Mouse (Mus musculus): ENCODE data around the gene Acp7. TPM values are rescaled to one million over a fixed set of nuclear protein-coding genes. Genes with fewer than 3 reads are reported as not detected.

Gene Acp7
- polyA plus RNA-seq, 1 experiment from 2014 or later, result not detected

Small RNAs within 50 kb of the gene (microRNA-seq; reads per million reads assigned to microRNA genes)
- gene Mir7049, result 0.74 reads per million

Other genes starting within 250 kb of the Acp7 start
- 35.7 and 45.4 TPM in 2 replicates for gene Med29, start 238.6 kb downstream of the Acp7 start, polyA plus RNA-seq (2015; fragmentation: Nextera tagmentation; extraction: Ambion mirVana)
- 99.8 and 103 TPM in 2 replicates for gene Paf1, start 238.4 kb downstream of the Acp7 start, polyA plus RNA-seq (2015; fragmentation: Nextera tagmentation; extraction: Ambion mirVana)
- gene Gmfg, start 193.9 kb downstream of the Acp7 start, polyA plus RNA-seq (2015; fragmentation: Nextera tagmentation; extraction: Ambion mirVana), result 5.3 and 6.0 TPM in 2 replicates
- gene Lrfn1, start 179.4 kb downstream of the Acp7 start, polyA plus RNA-seq (2015; fragmentation: Nextera tagmentation; extraction: Ambion mirVana), result 14.1 and 15.2 TPM in 2 replicates
- not detected in 2 replicates for gene Ifnl2, start 120.9 kb downstream of the Acp7 start, polyA plus RNA-seq (2015; fragmentation: Nextera tagmentation; extraction: Ambion mirVana)
- not detected in 2 replicates for gene Ifnl3, start 108.5 kb downstream of the Acp7 start, polyA plus RNA-seq (2015; fragmentation: Nextera tagmentation; extraction: Ambion mirVana)
- gene Sycn, start 90.4 kb downstream of the Acp7 start, polyA plus RNA-seq (2015; fragmentation: Nextera tagmentation; extraction: Ambion mirVana), result not detected in 2 replicates
- not detected in 2 replicates for gene Nccrp1, start 84.1 kb downstream of the Acp7 start, polyA plus RNA-seq (2015; fragmentation: Nextera tagmentation; extraction: Ambion mirVana)
- gene Samd4b, start 33.2 kb downstream of the Acp7 start, polyA plus RNA-seq (2015; fragmentation: Nextera tagmentation; extraction: Ambion mirVana), result 25.6 and 26.9 TPM in 2 replicates
- 20.1 and 20.2 TPM in 2 replicates for gene Pak4, start 33.1 kb downstream of the Acp7 start, polyA plus RNA-seq (2015; fragmentation: Nextera tagmentation; extraction: Ambion mirVana)
- 4.8 and 6.5 TPM in 2 replicates for gene Fbxo27, start 61.5 kb upstream of the Acp7 start, polyA plus RNA-seq (2015; fragmentation: Nextera tagmentation; extraction: Ambion mirVana)
- gene Fbxo17, start 85.5 kb upstream of the Acp7 start, polyA plus RNA-seq (2015; fragmentation: Nextera tagmentation; extraction: Ambion mirVana), result 6.3 and 7.1 TPM in 2 replicates
- 115 and 122 TPM in 2 replicates for gene Mrps12, start 110.5 kb upstream of the Acp7 start, polyA plus RNA-seq (2015; fragmentation: Nextera tagmentation; extraction: Ambion mirVana)
- gene Sars2, start 110.7 kb upstream of the Acp7 start, polyA plus RNA-seq (2015; fragmentation: Nextera tagmentation; extraction: Ambion mirVana), result 23.0 and 24.6 TPM in 2 replicates
- 7.3 and 8.7 TPM in 2 replicates for gene Ccer2, start 124.8 kb upstream of the Acp7 start, polyA plus RNA-seq (2015; fragmentation: Nextera tagmentation; extraction: Ambion mirVana)
- gene Sirt2, start 135.4 kb upstream of the Acp7 start, polyA plus RNA-seq (2015; fragmentation: Nextera tagmentation; extraction: Ambion mirVana), result 101 and 104 TPM in 2 replicates
- 63.4 and 67.7 TPM in 2 replicates for gene Nfkbib, start 136.2 kb upstream of the Acp7 start, polyA plus RNA-seq (2015; fragmentation: Nextera tagmentation; extraction: Ambion mirVana)
- gene Rinl, start 157.6 kb upstream of the Acp7 start, polyA plus RNA-seq (2015; fragmentation: Nextera tagmentation; extraction: Ambion mirVana), result 1.7 and 2.6 TPM in 2 replicates
- 214 and 237 TPM in 2 replicates for gene Hnrnpl, start 177.2 kb upstream of the Acp7 start, polyA plus RNA-seq (2015; fragmentation: Nextera tagmentation; extraction: Ambion mirVana)
- gene Ech1, start 193.9 kb upstream of the Acp7 start, polyA plus RNA-seq (2015; fragmentation: Nextera tagmentation; extraction: Ambion mirVana), result 88.7 and 98.1 TPM in 2 replicates
- 5.0 and 6.2 TPM in 2 replicates for gene Lgals4, start 202.5 kb upstream of the Acp7 start, polyA plus RNA-seq (2015; fragmentation: Nextera tagmentation; extraction: Ambion mirVana)
- 4.5 and 6.1 TPM in 2 replicates for gene Lgals7, start 232.5 kb upstream of the Acp7 start, polyA plus RNA-seq (2015; fragmentation: Nextera tagmentation; extraction: Ambion mirVana)